Mouse (Mus musculus): Measurements from ENCODE around the gene Efcab9. TPM values are rescaled to one million over a fixed set of nuclear protein-coding genes. Genes with fewer than 3 reads are reported as not detected.

Gene Efcab9
- polyA plus RNA-seq, 1 experiment = 0.38 TPM

- peak overlapping the region; percentile 70 for H3K4me3 ChIP-seq (replicated peaks)
- no peaks in the 10 kb centered on the region for H3K9me3 ChIP-seq
- H3K27me3 ChIP-seq (replicated peaks) = no peaks in the 10 kb centered on the region
- peaks cover 96% of the 10 kb centered on the region for H3K4me1 ChIP-seq
- TF ChIP-seq GATA1 (IDR thresholded peaks at IDR 0.05; ENCODE audit: borderline replicate concordance, low read length) (no peak), FLI1 (IDR thresholded peaks at IDR 0.05; ENCODE audit: low read length) (no peak)
- H3K36me3 ChIP-seq (replicated peaks; ENCODE audit: low read length) = peaks cover 92% of the 10 kb centered on the region
Observed at GRCm38 (mm10) chr11:32567000-32567855, 35.3 kb upstream of the Efcab9 start.

- H3K27me3 ChIP-seq (replicated peaks) = no peaks in the 10 kb centered on the region
- no peaks in the 10 kb centered on the region for H3K9me3 ChIP-seq
- peak overlapping the region; percentile 7 for H3K4me3 ChIP-seq (replicated peaks)
- H3K36me3 ChIP-seq (replicated peaks; ENCODE audit: low read length) = peaks cover 91% of the 10 kb centered on the region
- H3K4me1 ChIP-seq = peaks cover 96% of the 10 kb centered on the region
- TF ChIP-seq GATA1 (IDR thresholded peaks at IDR 0.05; ENCODE audit: borderline replicate concordance, low read length) = no peak
- no peak for TF ChIP-seq FLI1 (IDR thresholded peaks at IDR 0.05; ENCODE audit: low read length)
Observed at GRCm38 (mm10) chr11:32566184-32566583, 34.3 kb upstream of the Efcab9 start.

- peaks cover 94% of the 10 kb centered on the region for H3K36me3 ChIP-seq (replicated peaks; ENCODE audit: low read length)
- H3K27me3 ChIP-seq (replicated peaks) = no peaks in the 10 kb centered on the region
- peaks cover 100% of the 10 kb centered on the region for H3K4me1 ChIP-seq
- no peaks in the 10 kb centered on the region for H3K9me3 ChIP-seq
- TF ChIP-seq FLI1 (IDR thresholded peaks at IDR 0.05; ENCODE audit: low read length) (no peak), GATA1 (IDR thresholded peaks at IDR 0.05; ENCODE audit: borderline replicate concordance, low read length) (no peak)
- H3K4me3 ChIP-seq (replicated peaks) = peak overlapping the region; percentile 76
Observed at GRCm38 (mm10) chr11:32565088-32565487, 33.2 kb upstream of the Efcab9 start.

GRCm38 (mm10) chr11:32564629-32565028 is 32.7 kb upstream of the Efcab9 start:
- Histone ChIP-seq H3K4me1 (peaks cover 99% of the 10 kb centered on the region), H3K4me3 (replicated peaks) (peak overlapping the region; percentile 76), H3K36me3 (replicated peaks; ENCODE audit: low read length) (peaks cover 94% of the 10 kb centered on the region), H3K27me3 (replicated peaks) (no peaks in the 10 kb centered on the region), H3K9me3 (no peaks in the 10 kb centered on the region)
- TF ChIP-seq FLI1 (IDR thresholded peaks at IDR 0.05; ENCODE audit: low read length) (no peak), GATA1 (IDR thresholded peaks at IDR 0.05; ENCODE audit: borderline replicate concordance, low read length) (no peak)

GRCm38 (mm10) chr11:32563660-32564059 is 31.8 kb upstream of the Efcab9 start:
- Histone ChIP-seq H3K4me1 (peaks cover 94% of the 10 kb centered on the region), H3K27me3 (replicated peaks) (no peaks in the 10 kb centered on the region), H3K9me3 (no peaks in the 10 kb centered on the region), H3K4me3 (replicated peaks) (no peak overlapping the region), H3K36me3 (replicated peaks; ENCODE audit: low read length) (peaks cover 92% of the 10 kb centered on the region)
- no peak for TF ChIP-seq GATA1 (IDR thresholded peaks at IDR 0.05; ENCODE audit: borderline replicate concordance, low read length)
- no peak for TF ChIP-seq FLI1 (IDR thresholded peaks at IDR 0.05; ENCODE audit: low read length)

GRCm38 (mm10) chr11:32562706-32563105 is 30.8 kb upstream of the Efcab9 start:
- no peaks in the 10 kb centered on the region for H3K27me3 ChIP-seq (replicated peaks)
- H3K36me3 ChIP-seq (replicated peaks; ENCODE audit: low read length) = peaks cover 91% of the 10 kb centered on the region
- no peak overlapping the region for H3K4me3 ChIP-seq (replicated peaks)
- TF ChIP-seq FLI1 (IDR thresholded peaks at IDR 0.05; ENCODE audit: low read length) = no peak
- no peak for TF ChIP-seq GATA1 (IDR thresholded peaks at IDR 0.05; ENCODE audit: borderline replicate concordance, low read length)
- H3K4me1 ChIP-seq = peaks cover 94% of the 10 kb centered on the region
- no peaks in the 10 kb centered on the region for H3K9me3 ChIP-seq

- TF ChIP-seq FLI1 (IDR thresholded peaks at IDR 0.05; ENCODE audit: low read length) (no peak), GATA1 (IDR thresholded peaks at IDR 0.05; ENCODE audit: borderline replicate concordance, low read length) (no peak)
- H3K27me3 ChIP-seq (replicated peaks) = no peaks in the 10 kb centered on the region
- peaks cover 91% of the 10 kb centered on the region for H3K36me3 ChIP-seq (replicated peaks; ENCODE audit: low read length)
- H3K4me3 ChIP-seq (replicated peaks) = peak overlapping the region; percentile 71
- H3K9me3 ChIP-seq = no peaks in the 10 kb centered on the region
- H3K4me1 ChIP-seq = peaks cover 94% of the 10 kb centered on the region
Observed at GRCm38 (mm10) chr11:32561465-32562355, 29.8 kb upstream of the Efcab9 start.

GRCm38 (mm10) chr11:32560015-32560770 is 28.3 kb upstream of the Efcab9 start:
- H3K4me1 ChIP-seq = peaks cover 91% of the 10 kb centered on the region
- peaks cover 90% of the 10 kb centered on the region for H3K36me3 ChIP-seq (replicated peaks; ENCODE audit: low read length)
- no peak for TF ChIP-seq FLI1 (IDR thresholded peaks at IDR 0.05; ENCODE audit: low read length)
- TF ChIP-seq GATA1 (IDR thresholded peaks at IDR 0.05; ENCODE audit: borderline replicate concordance, low read length) = no peak
- no peak overlapping the region for H3K4me3 ChIP-seq (replicated peaks)
- H3K9me3 ChIP-seq = no peaks in the 10 kb centered on the region
- H3K27me3 ChIP-seq (replicated peaks) = no peaks in the 10 kb centered on the region

GRCm38 (mm10) chr11:32558677-32559076 is 26.8 kb upstream of the Efcab9 start:
- peak overlapping the region; percentile 28 for H3K4me3 ChIP-seq (replicated peaks)
- H3K36me3 ChIP-seq (replicated peaks; ENCODE audit: low read length) = peaks cover 91% of the 10 kb centered on the region
- peaks cover 91% of the 10 kb centered on the region for H3K4me1 ChIP-seq
- TF ChIP-seq FLI1 (IDR thresholded peaks at IDR 0.05; ENCODE audit: low read length) = no peak
- no peak for TF ChIP-seq GATA1 (IDR thresholded peaks at IDR 0.05; ENCODE audit: borderline replicate concordance, low read length)
- no peaks in the 10 kb centered on the region for H3K9me3 ChIP-seq
- no peaks in the 10 kb centered on the region for H3K27me3 ChIP-seq (replicated peaks)
